Mouse (Mus musculus): Measurements from ENCODE around the gene Adgrf5. TPM values are rescaled to one million over a fixed set of nuclear protein-coding genes. Genes with fewer than 3 reads are reported as not detected.
"Not testable (repeated sequence)": the region's sequence is repeated elsewhere in the genome, so short reads cannot be mapped to it uniquely, and the experiment has no call there.

Adgrf5 gene
- polyA plus RNA-seq, 1 experiment, result not detected

DNA sequence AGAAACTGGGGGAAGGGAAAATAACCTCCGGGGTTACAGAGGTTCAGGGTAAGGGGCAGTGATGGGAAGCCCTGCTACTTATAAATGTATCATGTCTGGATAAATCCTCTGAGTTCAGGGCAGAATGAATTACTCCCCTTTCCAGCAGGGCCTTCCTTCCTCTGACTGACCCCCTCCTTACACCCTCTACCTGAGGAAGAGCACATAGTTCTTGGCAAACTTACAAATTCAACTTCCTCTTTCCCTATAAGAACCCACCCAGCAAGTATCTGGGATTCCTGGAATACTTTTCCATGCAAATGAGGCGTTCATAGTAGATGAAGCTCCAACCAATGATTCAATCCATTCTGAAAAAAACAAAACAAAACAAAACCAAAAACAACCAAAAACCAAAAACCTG is 22.6 kb upstream of the Adgrf5 start:
- no peaks in the 10 kb centered on the region for H3K4me1 ChIP-seq (ENCODE audit: control insufficient read depth, insufficient read depth, low read length)
- no peak for TF ChIP-seq CTCF (IDR thresholded peaks at IDR 0.05; ENCODE audit: insufficient read depth, low read depth, low read length)
- no peak for TF ChIP-seq POLR2A (IDR thresholded peaks at IDR 0.05; ENCODE audit: insufficient read depth, low read depth, low read length)
- H3K4me3 ChIP-seq (ENCODE audit: insufficient read depth, low read depth, low read length), result no peak overlapping the region
- WGBS, result 82% methylated on average over 2 of the region's 2 CpGs
- no peak overlapping the region for H3K27ac ChIP-seq (ENCODE audit: insufficient read depth, low read depth, low read length)

DNA sequence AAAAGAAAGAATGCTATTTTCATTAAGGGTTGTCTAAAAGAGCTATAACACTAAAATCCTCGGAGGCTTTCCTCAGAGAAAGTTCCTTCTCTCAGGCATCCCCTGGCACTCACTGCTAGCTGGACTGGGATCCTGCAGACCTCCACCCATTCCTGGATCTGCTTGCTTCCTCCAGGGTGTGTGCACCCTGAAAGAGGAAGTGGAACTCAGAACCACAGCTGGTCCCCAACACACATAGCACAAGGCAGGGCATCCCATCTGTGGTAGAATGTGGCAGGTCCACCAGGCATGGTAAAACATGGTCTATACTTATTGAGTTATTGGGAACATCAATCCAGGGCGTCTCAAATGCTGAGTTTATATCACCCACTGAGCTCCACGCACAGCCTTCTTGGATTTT is 22.0 kb upstream of the Adgrf5 start:
- TF ChIP-seq CTCF (IDR thresholded peaks at IDR 0.05; ENCODE audit: insufficient read depth, low read depth, low read length) (no peak), POLR2A (IDR thresholded peaks at IDR 0.05; ENCODE audit: insufficient read depth, low read depth, low read length) (no peak)
- Histone ChIP-seq H3K4me1 (ENCODE audit: control insufficient read depth, insufficient read depth, low read length) (no peaks in the 10 kb centered on the region), H3K27ac (ENCODE audit: insufficient read depth, low read depth, low read length) (no peak overlapping the region), H3K4me3 (ENCODE audit: insufficient read depth, low read depth, low read length) (no peak overlapping the region)
- 90% methylated on average over 3 of the region's 3 CpGs for WGBS

DNA sequence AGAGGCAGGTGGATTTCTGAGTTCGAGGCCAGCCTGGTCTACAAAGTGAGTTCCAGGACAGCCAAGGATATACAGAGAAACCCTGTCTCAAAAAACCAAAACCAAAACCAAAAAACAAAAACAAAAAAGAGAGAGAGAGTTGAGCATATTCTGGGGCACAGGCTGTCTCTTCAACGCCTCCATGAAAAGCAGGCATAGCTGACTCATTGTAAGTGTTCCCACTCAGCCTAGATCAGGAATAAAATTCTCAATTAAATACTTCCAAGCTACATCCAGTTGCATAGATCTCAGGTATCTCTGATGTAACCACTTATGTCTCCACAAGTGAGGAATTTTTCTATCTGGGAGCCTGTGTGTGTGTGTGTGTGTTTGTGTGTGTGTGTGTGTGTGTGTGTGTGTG is 13.8 kb upstream of the Adgrf5 start:
- 69% methylated on average over 2 of the region's 2 CpGs for WGBS
- H3K27ac ChIP-seq (ENCODE audit: insufficient read depth, low read depth, low read length); H3K4me3 ChIP-seq (ENCODE audit: insufficient read depth, low read depth, low read length); H3K4me1 ChIP-seq (ENCODE audit: control insufficient read depth, insufficient read depth, low read length): not testable (repeated sequence)

DNA sequence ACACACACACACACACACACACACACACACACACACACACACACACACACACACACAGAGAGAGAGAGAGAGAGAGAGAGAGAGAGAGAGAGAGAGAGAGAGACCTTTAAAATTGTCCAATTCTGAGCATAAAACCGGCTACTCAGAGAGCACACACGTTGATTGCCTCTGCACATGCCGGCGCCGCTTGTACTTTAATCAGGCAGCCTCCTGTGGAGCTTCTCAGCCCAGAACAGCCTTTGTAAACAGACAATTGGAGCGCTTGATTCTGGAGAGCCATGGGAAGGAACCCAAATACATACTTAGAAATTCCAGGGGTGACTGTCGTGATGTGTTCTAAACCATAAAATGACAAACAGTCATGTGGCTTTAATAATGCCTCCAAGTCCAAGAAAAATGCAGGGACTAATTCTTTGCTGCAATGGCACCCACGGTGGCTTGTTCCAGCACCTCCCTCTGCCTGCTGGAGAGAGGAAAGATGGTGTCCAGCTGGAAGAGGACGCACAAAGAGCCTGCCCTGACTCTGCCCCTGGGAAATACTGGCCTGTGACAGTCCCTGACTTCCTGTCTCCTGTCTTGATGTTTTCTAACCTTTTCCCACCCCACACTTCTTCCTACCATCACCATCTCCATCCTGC is 2.2 kb upstream of the Adgrf5 start:
- Histone ChIP-seq H3K4me3 (ENCODE audit: insufficient read depth, low read depth, low read length) (no peak overlapping the region), H3K4me1 (ENCODE audit: control insufficient read depth, insufficient read depth, low read length) (no peaks in the 10 kb centered on the region), H3K27ac (ENCODE audit: insufficient read depth, low read depth, low read length) (no peak overlapping the region)
- WGBS, result 15% methylated on average over 9 of the region's 9 CpGs
- TF ChIP-seq CTCF (IDR thresholded peaks at IDR 0.05; ENCODE audit: insufficient read depth, low read depth, low read length) (no peak), POLR2A (IDR thresholded peaks at IDR 0.05; ENCODE audit: insufficient read depth, low read depth, low read length) (no peak)

DNA sequence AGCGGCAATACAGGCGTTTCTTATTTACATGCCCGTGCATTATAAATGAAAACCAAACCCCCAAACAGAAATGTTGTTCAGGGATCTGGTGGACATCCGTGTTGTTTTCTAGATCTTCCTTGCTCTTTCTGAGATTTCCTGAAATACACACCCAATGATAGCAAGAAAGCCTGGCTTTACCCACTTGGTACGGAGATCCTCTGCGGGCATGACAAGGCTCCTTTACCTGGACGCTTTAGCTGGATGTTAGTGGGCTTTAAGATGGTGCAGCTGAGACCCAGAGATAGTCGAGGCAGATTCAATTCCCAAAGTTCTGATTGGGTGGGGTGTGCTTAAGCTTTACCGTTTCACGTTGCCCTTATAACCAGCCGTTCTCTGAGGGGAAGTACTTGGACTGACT is 770 bp downstream of the Adgrf5 start:
- Histone ChIP-seq H3K4me3 (ENCODE audit: insufficient read depth, low read depth, low read length) (no peak overlapping the region), H3K4me1 (ENCODE audit: control insufficient read depth, insufficient read depth, low read length) (no peaks in the 10 kb centered on the region), H3K27ac (ENCODE audit: insufficient read depth, low read depth, low read length) (no peak overlapping the region)
- 85% methylated on average over 11 of the region's 11 CpGs for WGBS
- TF ChIP-seq CTCF (IDR thresholded peaks at IDR 0.05; ENCODE audit: insufficient read depth, low read depth, low read length), result no peak
- TF ChIP-seq POLR2A (IDR thresholded peaks at IDR 0.05; ENCODE audit: insufficient read depth, low read depth, low read length), result no peak

DNA sequence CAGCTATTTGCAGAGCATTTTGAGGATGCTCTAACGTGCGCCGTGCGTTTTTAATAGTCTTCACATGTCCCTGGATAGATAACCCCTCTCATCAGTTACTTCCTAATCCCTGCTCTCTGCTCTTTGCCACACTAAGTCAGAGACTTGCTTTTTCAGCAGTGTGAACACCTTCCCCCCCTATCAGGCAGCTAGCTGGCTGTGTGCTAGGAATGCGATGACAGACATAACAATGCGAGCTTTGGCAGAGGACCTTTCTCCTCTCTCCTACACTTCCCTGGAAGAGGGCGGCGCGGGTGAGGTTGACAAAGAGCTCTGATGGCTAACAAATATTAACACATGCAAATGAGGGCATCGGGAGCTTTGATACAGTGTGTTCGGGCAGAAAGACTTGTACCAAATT is 2.1 kb downstream of the Adgrf5 start:
- H3K4me1 ChIP-seq (ENCODE audit: control insufficient read depth, insufficient read depth, low read length), result no peaks in the 10 kb centered on the region
- H3K27ac ChIP-seq (ENCODE audit: insufficient read depth, low read depth, low read length), result no peak overlapping the region
- no peak overlapping the region for H3K4me3 ChIP-seq (ENCODE audit: insufficient read depth, low read depth, low read length)
- TF ChIP-seq POLR2A (IDR thresholded peaks at IDR 0.05; ENCODE audit: insufficient read depth, low read depth, low read length), result no peak
- TF ChIP-seq CTCF (IDR thresholded peaks at IDR 0.05; ENCODE audit: insufficient read depth, low read depth, low read length), result no peak
- 61% methylated on average over 11 of the region's 11 CpGs for WGBS

DNA sequence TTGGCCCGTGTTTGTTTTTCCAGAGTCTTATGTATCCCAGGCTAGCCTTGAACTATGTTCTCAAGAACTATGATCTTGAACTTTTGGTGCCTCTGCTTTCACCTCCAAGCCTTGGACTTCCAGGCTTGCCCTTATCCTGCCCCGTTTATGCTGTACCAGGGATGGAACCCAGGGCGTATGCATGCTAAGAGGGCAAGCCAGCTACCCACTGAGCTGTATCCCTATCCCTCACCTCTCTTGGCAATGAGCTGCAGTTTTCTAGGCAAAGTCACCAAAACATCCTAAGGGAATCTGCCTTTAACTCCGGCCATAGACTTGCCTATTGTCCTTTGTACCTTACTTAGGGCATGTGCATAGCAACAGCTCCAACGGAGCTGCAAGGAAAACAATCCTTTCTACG is 2.6 kb downstream of the Adgrf5 start:
- Histone ChIP-seq H3K4me1 (ENCODE audit: control insufficient read depth, insufficient read depth, low read length) (no peaks in the 10 kb centered on the region), H3K27ac (ENCODE audit: insufficient read depth, low read depth, low read length) (no peak overlapping the region), H3K4me3 (ENCODE audit: insufficient read depth, low read depth, low read length) (no peak overlapping the region)
- 81% methylated on average over 6 of the region's 6 CpGs for whole genome bisulfite sequencing
- TF ChIP-seq POLR2A (IDR thresholded peaks at IDR 0.05; ENCODE audit: insufficient read depth, low read depth, low read length), result no peak

DNA sequence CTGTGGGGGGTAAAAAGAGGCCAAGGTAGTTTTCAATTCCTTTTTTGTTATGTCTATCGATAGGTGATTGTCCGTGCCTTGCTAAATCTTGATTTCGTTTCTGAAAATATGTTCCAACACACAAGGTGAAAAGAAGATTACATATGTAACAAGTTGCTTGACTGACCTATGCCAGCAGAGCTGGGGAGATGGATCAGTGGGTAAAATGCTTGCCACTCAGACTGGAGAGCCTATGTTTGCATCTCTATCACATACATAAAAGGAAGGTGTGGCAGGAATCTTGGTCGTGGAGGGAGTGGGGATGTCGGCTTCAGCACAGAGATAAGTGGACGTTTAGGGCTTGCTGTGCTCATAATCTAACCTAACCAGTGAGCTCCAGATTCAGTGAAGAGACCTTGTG is 3.7 kb downstream of the Adgrf5 start:
- Histone ChIP-seq H3K4me3 (ENCODE audit: insufficient read depth, low read depth, low read length) (no peak overlapping the region), H3K4me1 (ENCODE audit: control insufficient read depth, insufficient read depth, low read length) (no peaks in the 10 kb centered on the region), H3K27ac (ENCODE audit: insufficient read depth, low read depth, low read length) (no peak overlapping the region)
- TF ChIP-seq POLR2A (IDR thresholded peaks at IDR 0.05; ENCODE audit: insufficient read depth, low read depth, low read length) (no peak), CTCF (IDR thresholded peaks at IDR 0.05; ENCODE audit: insufficient read depth, low read depth, low read length) (no peak)
- 79% methylated on average over 6 of the region's 6 CpGs for WGBS

DNA sequence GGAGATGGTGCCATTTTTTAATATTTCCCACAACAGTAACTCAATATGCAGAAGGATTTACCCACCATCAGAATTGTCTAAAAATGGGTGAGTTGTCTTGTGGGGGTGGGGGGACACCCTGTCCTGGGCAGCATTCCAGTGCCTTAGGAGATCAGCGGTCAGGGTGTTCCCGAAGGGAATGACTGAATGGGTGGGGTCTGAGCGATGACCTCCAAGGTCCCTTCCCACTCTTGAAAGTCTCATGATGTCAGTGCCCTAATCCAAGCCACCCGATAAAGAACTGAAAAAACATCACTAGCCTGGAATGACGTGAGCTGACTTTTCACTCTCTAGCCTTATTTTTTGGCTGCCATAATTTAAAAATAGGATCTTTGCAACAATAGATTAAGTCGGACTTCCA is 5.0 kb downstream of the Adgrf5 start:
- Histone ChIP-seq H3K27ac (ENCODE audit: insufficient read depth, low read depth, low read length) (no peak overlapping the region), H3K4me3 (ENCODE audit: insufficient read depth, low read depth, low read length) (no peak overlapping the region), H3K4me1 (ENCODE audit: control insufficient read depth, insufficient read depth, low read length) (no peaks in the 10 kb centered on the region)
- 82% methylated on average over 6 of the region's 6 CpGs for WGBS
- no peak for TF ChIP-seq POLR2A (IDR thresholded peaks at IDR 0.05; ENCODE audit: insufficient read depth, low read depth, low read length)
- TF ChIP-seq CTCF (IDR thresholded peaks at IDR 0.05; ENCODE audit: insufficient read depth, low read depth, low read length), result no peak

DNA sequence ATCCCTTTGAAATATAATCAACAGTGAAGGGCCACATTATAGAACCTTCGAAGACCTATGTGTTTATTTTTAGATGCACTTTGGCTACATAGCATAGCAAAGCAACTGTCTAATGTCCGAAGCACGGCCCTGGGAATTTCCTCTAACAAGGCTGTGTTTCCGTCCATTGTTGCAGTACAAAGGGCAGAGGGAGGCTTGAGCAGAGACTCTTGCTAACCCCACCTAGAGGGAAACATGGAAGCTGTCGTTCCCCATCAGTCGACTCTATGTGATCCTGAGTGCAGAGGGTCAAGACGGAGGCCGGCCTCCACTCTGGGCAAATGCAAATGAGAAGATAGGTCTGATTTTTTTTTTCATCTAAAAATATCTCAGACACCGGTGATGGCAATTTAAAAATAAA is 6.2 kb downstream of the Adgrf5 start:
- 71% methylated on average over 9 of the region's 9 CpGs for whole genome bisulfite sequencing
- no peak overlapping the region for H3K4me3 ChIP-seq (ENCODE audit: insufficient read depth, low read depth, low read length)
- H3K27ac ChIP-seq (ENCODE audit: insufficient read depth, low read depth, low read length), result no peak overlapping the region
- no peak for TF ChIP-seq POLR2A (IDR thresholded peaks at IDR 0.05; ENCODE audit: insufficient read depth, low read depth, low read length)
- no peak for TF ChIP-seq CTCF (IDR thresholded peaks at IDR 0.05; ENCODE audit: insufficient read depth, low read depth, low read length)
- H3K4me1 ChIP-seq (ENCODE audit: control insufficient read depth, insufficient read depth, low read length), result no peaks in the 10 kb centered on the region

Measured in olfactory bulb, adult 2 months (tissue).